Mouse (Mus musculus) layer of hippocampus, adult 11-12 months (tissue): ENCODE data around the gene Clec10a.

Experiments used
- DNase-seq: peaks from one replicate; pipeline ENCODE4 v3.0.0; 2022; ENCODE audit warnings: low spot score

Gene Clec10a

DNA sequence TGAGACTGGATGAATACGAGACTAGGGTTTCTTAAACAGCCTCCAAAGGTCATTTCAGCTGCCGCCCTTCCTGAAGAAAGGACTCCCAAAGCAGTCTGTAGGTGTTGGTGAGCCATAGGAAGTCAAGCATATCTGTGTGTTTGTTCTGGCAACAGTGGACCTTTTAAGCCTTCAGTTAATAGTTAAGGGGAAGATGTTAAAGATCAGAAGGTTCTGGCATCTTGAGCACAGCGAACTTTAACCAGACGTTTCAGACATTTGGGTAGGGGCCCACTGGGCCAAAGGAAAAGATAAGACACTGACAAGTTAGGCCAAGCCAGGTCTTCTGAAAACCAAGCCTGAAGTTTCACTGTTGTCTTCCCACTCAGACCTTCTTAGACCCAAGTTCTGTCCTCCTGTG, 62.0 kb downstream of the Clec10a start:
- DNase-seq: no peak

DNA sequence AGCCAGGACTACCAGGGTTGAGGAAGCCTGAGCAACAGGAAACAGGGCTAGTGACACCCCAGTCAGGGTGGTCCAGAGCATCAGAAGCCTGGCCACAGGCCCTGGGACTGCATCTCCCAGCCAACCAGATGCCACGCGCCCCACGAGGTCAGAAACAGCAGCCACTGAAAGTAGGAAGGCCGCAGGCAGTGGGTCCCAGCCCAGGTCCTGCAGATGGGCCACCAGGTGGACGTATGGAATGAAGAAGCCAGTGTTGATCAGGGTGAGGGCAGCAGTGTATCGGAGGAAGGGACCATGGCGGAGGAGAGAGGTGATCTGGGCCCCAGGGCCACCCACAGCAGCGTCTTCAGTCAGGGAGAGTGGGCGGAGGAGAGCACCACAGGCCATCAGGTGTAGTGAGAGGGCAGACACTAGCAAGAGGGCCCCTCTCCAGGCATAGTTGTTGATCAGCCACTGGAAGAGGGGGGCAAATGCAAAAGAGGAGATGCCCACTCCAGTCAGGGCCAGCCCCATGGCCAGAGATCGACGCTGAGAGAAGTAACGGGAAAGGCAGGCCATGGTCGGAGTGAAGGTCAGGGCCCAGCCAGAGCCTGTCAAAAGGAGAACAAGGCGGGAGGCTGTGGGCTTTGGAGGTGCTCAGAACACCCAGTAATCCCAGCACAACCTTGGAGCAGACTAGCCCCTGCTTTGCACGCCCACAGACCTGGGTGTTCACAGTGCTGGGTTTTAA, 62.9 kb downstream of the Clec10a start:
- no peak for DNase-seq

DNA sequence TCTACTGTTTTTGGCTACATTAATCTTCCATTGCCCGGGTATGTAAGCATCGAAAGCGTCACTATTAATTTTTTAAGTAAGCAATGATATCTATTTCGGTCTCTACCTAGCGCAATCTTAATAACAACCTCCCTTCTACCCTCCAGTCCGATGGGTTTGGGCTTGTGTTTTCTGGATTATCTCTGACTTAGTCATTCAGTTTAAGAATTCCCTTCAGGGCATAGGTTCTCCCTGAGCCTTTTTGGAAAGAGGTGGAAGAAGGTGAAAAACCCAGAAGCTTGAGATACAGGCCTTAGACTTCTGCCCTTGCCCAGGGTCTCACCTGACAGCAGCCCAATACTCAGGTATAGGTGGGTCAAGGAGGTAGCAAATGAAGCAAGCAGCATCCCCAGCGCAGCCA, 63.9 kb downstream of the Clec10a start:
- no peak for DNase-seq

DNA sequence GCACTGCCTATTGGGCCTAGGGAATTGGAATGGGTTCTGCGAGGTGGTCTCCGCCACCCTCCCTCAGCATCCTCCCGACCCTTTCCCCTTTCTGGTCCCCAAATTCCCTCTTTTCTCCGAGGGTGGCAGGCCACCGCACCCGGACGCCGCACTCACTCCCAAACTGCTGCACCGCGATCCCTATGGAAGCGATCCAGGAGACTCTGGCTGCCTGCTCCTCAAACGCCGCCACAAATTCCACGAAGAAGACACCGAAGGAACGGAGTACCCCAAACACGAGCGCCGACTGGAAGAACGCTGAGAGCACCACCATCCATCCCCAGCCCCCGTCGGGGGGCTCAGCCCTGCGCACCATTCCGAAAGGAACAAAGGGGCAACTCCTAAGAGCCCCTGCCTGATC, 64.3 kb downstream of the Clec10a start:
- no peak for DNase-seq
